Mouse (Mus musculus) lung, postnatal 0 days (tissue): Measurements from ENCODE around the gene Mycl. TPM values are rescaled to one million over a fixed set of nuclear protein-coding genes. Genes with fewer than 3 reads are reported as not detected.

ENCODE experiments used
- ATAC-seq: fragments of 200-750 bp; cut with Nextera tagmentation; 2 replicates; pipeline ENCODE4 v1.8.0; 2017; ENCODE audit warnings: moderate library complexity
- DNase-seq: peaks from one replicate; pipeline ENCODE4 v3.0.0-alpha.2; 2016; ENCODE audit warnings: low spot score
- H3K27ac ChIP-seq: fragments of 300-500 bp; sonication (generic); 2 replicates; pipeline ENCODE4 v1.5.1; 2014; ENCODE audit warnings: antibody characterized with exemption, mild to moderate bottlenecking, low read length, mixed read lengths
- H3K27me3 ChIP-seq: fragments of 300-500 bp; sonication (generic); replicated peaks from 2 replicates; pipeline ENCODE4 v1.6.1; 2014; ENCODE audit warnings: low read length, mixed read lengths; ENCODE audit not compliant: insufficient read depth
- H3K36me3 ChIP-seq: fragments of 300-500 bp; sonication (generic); 2 replicates; pipeline ENCODE4 v1.6.1; 2014; ENCODE audit warnings: low read length, mixed read lengths; ENCODE audit not compliant: insufficient read depth
- H3K4me1 ChIP-seq: fragments of 300-500 bp; sonication (generic); 2 replicates; pipeline ENCODE4 v1.6.1; 2014; ENCODE audit warnings: antibody characterized with exemption, low read depth, low read length, mixed read lengths; ENCODE audit not compliant: insufficient read depth
- H3K4me2 ChIP-seq: fragments of 300-500 bp; sonication (generic); replicated peaks from 2 replicates; pipeline ENCODE4 v1.6.1; 2014; ENCODE audit warnings: low read depth, mild to moderate bottlenecking, low read length, moderate library complexity, mixed read lengths
- H3K4me3 ChIP-seq: fragments of 300-500 bp; sonication (generic); 2 replicates; pipeline ENCODE4 v1.5.1; 2014; ENCODE audit warnings: low read depth, low read length
- H3K9ac ChIP-seq: fragments of 300-500 bp; sonication (generic); replicated peaks from 2 replicates; pipeline ENCODE4 v1.6.1; 2014; ENCODE audit warnings: low read depth, mild to moderate bottlenecking
- H3K9me3 ChIP-seq: fragments of 300-500 bp; sonication (generic); 2 replicates; pipeline ENCODE4 v1.6.1; 2016; ENCODE audit warnings: low read length, mixed read lengths
- CTCF ChIP-seq: IDR thresholded peaks from 2 replicates; pipeline ENCODE4 v1.5.1; 2016; ENCODE audit warnings: antibody characterized with exemption, mild to moderate bottlenecking
- EP300 ChIP-seq: IDR thresholded peaks from 2 replicates; pipeline ENCODE4 v1.6.1; 2016; ENCODE audit warnings: antibody characterized with exemption, mild to moderate bottlenecking, control low read depth
- WGBS: fragments of 180-500 bp; shearing (Covaris S2); extraction: QIAGEN DNeasy Blood & Tissue Kit; methylation state at CpG from one replicate; pipeline ENCODE4 v1.1.7; 2014; 5-methylcytosine and 5-hydroxymethylcytosine counted together
- polyA plus RNA-seq: library from polyadenylated mRNA; unstranded; fragments of >200 nt; fragmentation: Nextera tagmentation; extraction: Ambion mirVana; gene quantifications from 2 replicates; pipeline ENCODE4 v1.2.1, GENCODE M21; 2015

Gene Mycl
- polyA plus RNA-seq, 1 experiment from 2014 or later: 6.0 TPM

GRCm38 (mm10) chr4:123014501-123015282 lies 19.2 kb downstream of the Mycl start:
- WGBS: 31% methylated on average over 7 of the region's 7 CpGs
- Histone ChIP-seq H3K9me3 (no peaks in the 10 kb centered on the region), H3K4me1 (peaks cover 9% of the 10 kb centered on the region; the same call in 1 of the 2 replicates), H3K9ac (no peak overlapping the region), H3K4me2 (no peak overlapping the region), H3K27me3 (no peaks in the 10 kb centered on the region), H3K36me3 (no peaks in the 10 kb centered on the region), H3K4me3 (no peak overlapping the region), H3K27ac (no peak overlapping the region)
- ATAC-seq (no peak), DNase-seq (no peak)
- TF ChIP-seq CTCF (no peak), EP300 (no peak)

DNA sequence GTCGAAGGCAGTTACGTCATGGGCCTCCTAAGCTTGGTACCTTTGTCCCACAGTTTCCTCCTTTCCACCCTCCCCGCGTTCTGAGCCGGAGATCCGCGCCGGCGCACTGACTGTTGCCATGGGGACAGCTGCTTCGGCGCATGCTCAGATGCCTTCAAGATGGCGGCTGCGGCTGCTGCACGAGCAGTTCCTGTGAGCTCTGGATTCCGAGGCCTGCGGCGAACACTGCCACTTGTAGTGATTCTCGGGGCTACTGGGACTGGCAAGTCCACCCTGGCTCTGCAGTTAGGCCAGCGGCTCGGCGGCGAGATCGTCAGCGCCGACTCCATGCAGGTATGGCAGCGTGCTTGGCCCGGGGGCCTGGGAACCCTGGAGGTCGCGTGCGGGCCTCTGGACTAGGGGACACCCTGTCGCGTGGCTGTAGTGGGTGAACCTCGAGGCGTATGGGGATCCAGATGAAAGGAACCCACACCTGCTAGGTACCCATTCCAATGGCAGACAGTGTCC lies 21.1 kb downstream of the Mycl start, which contains the start of gene Trit1:
TSS of gene Trit1 (plus strand) at position 147 of the 507 bp plus-strand sequence.
- no peaks in the 10 kb centered on the region for H3K27me3 ChIP-seq
- H3K27ac ChIP-seq: peak within 1 kb of the TSS; percentile 81
- H3K4me1 ChIP-seq: peaks cover 9% of the 10 kb centered on the region; the same call in 1 of the 2 replicates
- H3K9ac ChIP-seq: peak within 1 kb of the TSS; percentile 76
- no peaks in the 10 kb centered on the region for H3K9me3 ChIP-seq
- DNase-seq (peak; percentile 97), ATAC-seq (peak; percentile 97)
- WGBS: 2% methylated on average over 34 of the region's 34 CpGs
- H3K4me3 ChIP-seq: peak within 1 kb of the TSS; percentile 88
- H3K36me3 ChIP-seq: no peaks in the 10 kb centered on the region
- TF ChIP-seq CTCF (no peak), EP300 (no peak)
- peak within 1 kb of the TSS; percentile 85 for H3K4me2 ChIP-seq

DNA sequence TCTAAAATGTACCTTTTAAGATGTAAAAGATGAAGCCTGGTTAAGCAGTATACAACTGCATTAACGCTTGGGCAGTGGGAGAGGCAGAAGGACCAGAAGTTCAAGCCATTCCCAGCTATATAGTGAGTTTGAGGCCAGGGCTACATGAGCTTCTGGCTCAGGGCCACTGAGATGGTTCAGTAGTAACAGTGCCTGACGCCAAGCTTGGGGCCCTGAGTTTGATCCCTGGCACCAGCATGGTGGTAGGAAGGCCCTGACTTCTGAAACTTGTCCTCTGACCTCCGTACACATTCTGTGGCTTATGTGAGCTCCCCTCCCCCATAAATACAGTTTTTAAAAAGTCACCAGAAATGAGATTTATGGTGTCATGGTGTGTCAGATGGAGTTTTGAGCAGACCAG lies 26.1 kb downstream of the Mycl start:
- ATAC-seq: no peak
- Histone ChIP-seq H3K36me3 (no peaks in the 10 kb centered on the region), H3K27ac (no peak overlapping the region), H3K9me3 (no peaks in the 10 kb centered on the region), H3K4me1 (peaks cover 9% of the 10 kb centered on the region; the same call in 1 of the 2 replicates), H3K4me2 (no peak overlapping the region), H3K4me3 (no peak overlapping the region), H3K27me3 (no peaks in the 10 kb centered on the region), H3K9ac (no peak overlapping the region)
- TF ChIP-seq CTCF: no peak
- TF ChIP-seq EP300: no peak
- 94% methylated on average over 3 of the region's 3 CpGs for WGBS
- DNase-seq: no peak

DNA sequence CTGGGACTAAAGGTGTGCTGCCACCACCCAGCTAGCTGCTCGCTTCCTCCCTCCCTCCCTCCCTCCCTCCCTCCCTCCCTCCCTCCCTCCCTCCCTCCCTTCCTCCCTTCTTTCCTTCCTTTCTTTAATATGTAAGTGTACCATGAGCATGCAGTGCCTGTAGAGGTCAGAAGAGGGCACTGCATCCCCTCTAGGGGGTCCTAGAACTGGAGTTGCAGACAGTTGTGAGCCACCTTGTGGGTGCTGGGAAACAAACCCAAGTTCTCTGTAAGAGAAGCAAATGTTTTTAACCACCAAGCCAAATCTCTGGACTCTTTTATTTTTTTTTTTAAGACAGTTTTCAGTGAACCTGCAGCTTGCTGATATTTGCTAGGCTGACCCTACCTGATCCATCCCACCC lies 27.4 kb downstream of the Mycl start:
- Histone ChIP-seq H3K4me2 (no peak overlapping the region), H3K4me3 (no peak overlapping the region), H3K4me1 (no peaks in the 10 kb centered on the region), H3K27me3 (no peaks in the 10 kb centered on the region), H3K9ac (no peak overlapping the region), H3K9me3 (no peaks in the 10 kb centered on the region), H3K27ac (no peak overlapping the region), H3K36me3 (no peaks in the 10 kb centered on the region)
- 89% methylated on average over 1 of the region's 1 CpGs for WGBS
- no peak for DNase-seq
- no peak for ATAC-seq
- TF ChIP-seq CTCF: no peak

GRCm38 (mm10) chr4:123025418-123025817 lies 30.0 kb downstream of the Mycl start:
- TF ChIP-seq EP300 (no peak), CTCF (no peak)
- no peak for DNase-seq
- no peak overlapping the region for H3K27ac ChIP-seq

GRCm38 (mm10) chr4:123026161-123026560 lies 30.7 kb downstream of the Mycl start:
- TF ChIP-seq CTCF (no peak), EP300 (no peak)
- no peak overlapping the region for H3K9ac ChIP-seq
- H3K36me3 ChIP-seq: no peaks in the 10 kb centered on the region
- no peak overlapping the region for H3K4me2 ChIP-seq
- ATAC-seq: no peak
- no peaks in the 10 kb centered on the region for H3K4me1 ChIP-seq
- no peaks in the 10 kb centered on the region for H3K9me3 ChIP-seq
- H3K27ac ChIP-seq: no peak overlapping the region
- no peaks in the 10 kb centered on the region for H3K27me3 ChIP-seq
- WGBS: 87% methylated on average over 13 of the region's 13 CpGs
- DNase-seq: peak; percentile 11
- H3K4me3 ChIP-seq: no peak overlapping the region

More at GRCm38 (mm10) chr4:123025418-123025817, 30.0 kb downstream of the Mycl start:
- no peaks in the 10 kb centered on the region for H3K27me3 ChIP-seq
- 0 out of 2 replicates have a peak, but pooled peaks have one; percentile 2 for ATAC-seq
- H3K4me2 ChIP-seq: no peak overlapping the region
- H3K4me1 ChIP-seq: no peaks in the 10 kb centered on the region
- H3K4me3 ChIP-seq: no peak overlapping the region
- WGBS: 67% methylated on average over 2 of the region's 2 CpGs
- no peaks in the 10 kb centered on the region for H3K36me3 ChIP-seq
- H3K9me3 ChIP-seq: no peaks in the 10 kb centered on the region
- no peak overlapping the region for H3K9ac ChIP-seq
